Mouse (Mus musculus) ES-E14 (cell line): ENCODE results near the gene Guk1.

Experiments
- CHD2 ChIP-seq: IDR thresholded peaks from 2 replicates; pipeline ENCODE4 v1.6.1; 2014; ENCODE audit warnings: mild to moderate bottlenecking, low read depth, low read length, inconsistent platforms
- HCFC1 ChIP-seq: IDR thresholded peaks from 2 replicates; pipeline ENCODE4 v1.6.1; 2012; ENCODE audit warnings: low read length, inconsistent platforms, borderline replicate concordance; ENCODE audit not compliant: insufficient read depth
- MAFK ChIP-seq: IDR thresholded peaks from 2 replicates; pipeline ENCODE4 v1.6.1; 2014; ENCODE audit warnings: mild to moderate bottlenecking, low read depth, low read length, inconsistent platforms; ENCODE audit not compliant: insufficient read depth
- ZC3H11A ChIP-seq: IDR thresholded peaks from 2 replicates; pipeline ENCODE4 v1.6.1; 2012; ENCODE audit warnings: low read depth, mild to moderate bottlenecking, inconsistent platforms, low read length, borderline replicate concordance
- ZNF384 ChIP-seq: IDR thresholded peaks from 2 replicates; pipeline ENCODE4 v1.6.1; 2012; ENCODE audit warnings: low read depth, low read length, inconsistent platforms

DNA sequence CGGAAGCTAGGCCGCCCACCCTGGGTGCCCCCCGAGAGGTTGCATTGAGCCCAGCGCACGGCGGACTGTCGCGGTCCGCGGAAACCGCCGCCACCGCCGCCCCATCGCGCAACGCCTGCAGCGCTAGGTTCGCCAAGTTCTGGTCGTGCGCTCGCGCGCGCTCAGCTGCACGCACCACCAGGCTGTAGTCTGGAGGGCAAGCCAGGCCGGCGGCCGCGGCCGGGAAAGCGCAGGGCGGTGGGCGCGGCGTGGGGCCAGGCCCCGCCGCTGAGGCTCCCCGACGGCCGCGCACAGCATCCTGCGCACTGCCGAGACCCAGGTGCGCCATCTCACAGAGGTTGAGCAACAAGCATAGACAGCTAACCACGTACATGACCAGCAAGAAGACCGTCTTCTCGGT lies 15.5 kb downstream of the Guk1 start:
- TF ChIP-seq MAFK (no peak), HCFC1 (no peak), ZC3H11A (no peak), ZNF384 (no peak), CHD2 (no peak)
